Mouse (Mus musculus): ENCODE results near the gene Itga11.
"Not testable (repeated sequence)": the region's sequence is repeated elsewhere in the genome, so short reads cannot be mapped to it uniquely, and the experiment has no call there.

The Itga11 gene

GRCm38 (mm10) chr9:62677641-62678549 lies at the start of gene Itga11:
Itga11 (plus strand) TSS chr9:62677826.
- no peak for DNase-seq (ENCODE audit: low read depth in 2 of 2, low spot score in 2 of 2)

DNA sequence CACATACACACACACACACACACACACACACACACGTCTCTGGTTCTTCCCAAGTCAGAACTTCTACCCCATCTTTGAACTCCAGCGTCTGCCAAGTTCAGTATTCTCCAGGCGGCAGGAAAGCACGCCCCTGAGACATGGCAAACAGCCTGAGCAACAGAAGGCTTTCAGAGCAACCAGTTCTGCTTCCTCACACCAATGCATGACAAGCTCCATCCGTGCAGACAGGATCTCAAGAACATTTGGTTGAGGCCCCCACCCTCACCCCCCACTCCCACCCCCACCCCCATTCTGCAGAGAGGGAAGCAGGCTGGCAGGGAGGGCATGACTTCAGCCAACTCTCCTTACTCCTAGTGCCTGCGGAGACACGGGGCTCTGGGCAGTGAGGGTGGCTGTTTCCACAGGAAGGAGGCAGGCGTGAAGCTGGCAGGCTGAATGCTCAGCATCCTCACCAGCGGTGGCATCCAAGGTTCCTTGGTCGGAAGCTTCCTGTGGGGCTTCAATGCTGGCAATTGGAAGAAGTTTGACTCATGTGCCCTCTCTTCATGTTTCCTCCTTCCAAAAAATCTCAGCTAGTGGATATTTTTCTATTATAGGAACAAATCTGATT lies 46.9 kb upstream of the Itga11 start:
- no peak for DNase-seq (ENCODE audit: low read depth in 2 of 2, low spot score in 2 of 2)

GRCm38 (mm10) chr9:62632392-62632791 lies 45.2 kb upstream of the Itga11 start:
- no peak for DNase-seq (ENCODE audit: low read depth in 2 of 2, low spot score in 2 of 2)

DNA sequence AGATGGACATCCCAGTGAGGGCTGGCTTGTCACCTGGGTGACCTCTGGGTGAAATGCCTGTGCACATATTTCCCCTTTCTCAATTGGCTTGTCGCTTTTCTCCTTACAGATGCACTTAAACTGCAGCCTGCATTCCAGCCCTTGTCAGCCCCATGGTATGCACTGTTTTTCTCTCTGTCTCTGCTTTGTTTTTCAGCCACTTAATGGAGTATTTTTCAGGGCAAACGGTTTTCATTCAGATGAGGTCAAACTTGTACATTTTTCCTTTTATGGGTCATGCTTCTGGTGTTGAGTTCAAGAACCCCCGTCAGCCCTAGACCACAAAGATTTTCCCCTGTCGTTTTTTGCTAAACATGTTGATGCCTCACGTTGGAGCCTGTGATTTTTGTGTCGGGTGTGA lies 39.6 kb upstream of the Itga11 start:
- DNase-seq (ENCODE audit: low read depth in 2 of 2, low spot score in 2 of 2), result no peak

DNA sequence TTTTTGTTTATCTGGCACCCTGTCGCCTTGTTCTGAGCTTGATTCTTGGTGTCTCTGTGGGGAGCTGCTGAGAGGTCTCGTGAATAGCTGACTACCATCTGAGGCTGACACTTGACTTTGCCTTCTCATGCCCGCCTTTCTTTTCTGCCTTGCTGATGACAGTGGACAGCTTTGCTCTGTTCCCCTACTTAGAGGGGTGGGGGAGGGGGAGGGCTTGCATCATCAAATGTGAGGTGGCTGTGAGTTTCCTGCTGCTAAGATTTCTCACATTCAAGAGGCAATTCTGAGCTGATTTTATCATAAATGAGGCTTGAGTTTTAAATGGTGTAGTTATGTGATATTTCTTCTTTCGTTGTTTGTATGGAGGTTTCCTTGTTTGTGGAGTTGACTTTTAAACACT lies 37.9 kb upstream of the Itga11 start:
- DNase-seq (ENCODE audit: low read depth in 2 of 2, low spot score in 2 of 2), result no peak

DNA sequence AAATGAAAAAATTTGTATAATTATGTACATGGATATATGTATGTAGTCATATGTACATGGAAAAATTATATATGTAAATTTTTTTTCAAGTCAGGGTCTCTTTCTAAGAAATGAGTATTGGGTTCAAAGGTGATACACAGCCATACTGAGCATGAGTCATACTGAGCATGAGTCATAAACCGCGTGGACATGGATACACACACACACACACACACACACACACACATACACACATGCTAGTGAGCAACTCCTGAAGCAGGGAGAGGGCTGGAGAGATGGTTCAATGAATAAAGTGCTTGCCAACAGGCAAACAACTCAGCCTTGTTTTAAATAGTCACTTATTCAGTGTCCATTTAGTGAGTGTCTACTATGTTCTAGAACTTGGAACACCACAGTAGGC lies 37.4 kb upstream of the Itga11 start:
- DNase-seq (ENCODE audit: low read depth in 2 of 2, low spot score in 2 of 2), result no peak

GRCm38 (mm10) chr9:62645716-62646400 lies 31.8 kb upstream of the Itga11 start:
- no peak for DNase-seq (ENCODE audit: low read depth in 2 of 2, low spot score in 2 of 2)

- no peak for DNase-seq (ENCODE audit: low read depth in 2 of 2, low spot score in 2 of 2)
These were observed 30.9 kb upstream of the Itga11 start for GRCm38 (mm10) chr9:62646721-62647183.

- DNase-seq (ENCODE audit: low read depth in 2 of 2, low spot score in 2 of 2), result no peak
These were observed 28.2 kb upstream of the Itga11 start for GRCm38 (mm10) chr9:62649444-62649843.

- DNase-seq (ENCODE audit: low read depth in 2 of 2, low spot score in 2 of 2), result no peak
These were observed 26.9 kb upstream of the Itga11 start for GRCm38 (mm10) chr9:62650764-62651163.

DNA sequence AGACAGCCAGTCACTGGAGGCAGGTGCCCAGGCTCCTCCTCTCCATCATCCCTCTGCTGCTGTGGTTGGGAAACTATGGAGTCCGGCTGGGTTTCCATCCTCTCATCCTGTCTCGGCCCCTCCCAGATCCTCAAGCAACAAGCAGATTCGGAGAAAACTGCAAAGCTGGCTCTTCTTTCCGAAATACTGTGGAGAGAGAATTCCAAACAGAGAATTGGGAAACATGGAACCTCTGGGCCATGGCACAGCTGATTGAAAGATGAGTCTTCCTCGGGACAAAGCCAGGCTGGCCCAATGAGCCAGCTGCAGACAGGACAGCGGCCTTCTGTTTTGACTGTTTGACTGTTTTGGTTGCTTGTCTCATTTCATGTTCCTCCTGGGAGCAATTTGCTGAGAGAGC lies 23.3 kb upstream of the Itga11 start:
- no peak for DNase-seq (ENCODE audit: low read depth in 2 of 2, low spot score in 2 of 2)

- DNase-seq (ENCODE audit: low read depth in 2 of 2, low spot score in 2 of 2), result no peak
These were observed 19.6 kb upstream of the Itga11 start for GRCm38 (mm10) chr9:62658016-62658415.

GRCm38 (mm10) chr9:62659026-62659425 lies 18.6 kb upstream of the Itga11 start:
- no peak for DNase-seq (ENCODE audit: low read depth in 2 of 2, low spot score in 2 of 2)

- DNase-seq (ENCODE audit: low read depth in 2 of 2, low spot score in 2 of 2), result not testable (repeated sequence)
These were observed 16.7 kb upstream of the Itga11 start for GRCm38 (mm10) chr9:62660971-62661370.

DNA sequence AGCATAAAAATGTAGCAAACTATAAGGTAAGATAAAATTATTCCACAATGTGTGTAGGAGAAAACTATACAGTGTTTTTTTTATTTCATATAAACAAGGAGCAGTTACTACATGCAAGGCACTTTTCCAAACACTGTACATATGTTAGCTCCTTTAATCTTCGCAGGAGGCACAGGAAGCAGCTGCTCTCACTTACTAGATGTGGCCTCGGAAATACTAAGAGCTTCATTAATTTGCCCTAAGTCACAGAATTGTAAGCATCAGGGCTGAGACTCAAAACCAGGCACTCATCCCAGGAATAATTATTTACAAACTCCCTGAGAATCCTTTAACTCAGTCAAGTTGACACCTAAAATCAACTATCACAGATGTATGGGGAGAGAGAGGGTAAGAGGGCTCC lies 14.2 kb upstream of the Itga11 start:
- DNase-seq (ENCODE audit: low read depth in 2 of 2, low spot score in 2 of 2), result no peak

GRCm38 (mm10) chr9:62664115-62664725 lies 13.4 kb upstream of the Itga11 start:
- DNase-seq (ENCODE audit: low read depth in 2 of 2, low spot score in 2 of 2), result no peak

DNA sequence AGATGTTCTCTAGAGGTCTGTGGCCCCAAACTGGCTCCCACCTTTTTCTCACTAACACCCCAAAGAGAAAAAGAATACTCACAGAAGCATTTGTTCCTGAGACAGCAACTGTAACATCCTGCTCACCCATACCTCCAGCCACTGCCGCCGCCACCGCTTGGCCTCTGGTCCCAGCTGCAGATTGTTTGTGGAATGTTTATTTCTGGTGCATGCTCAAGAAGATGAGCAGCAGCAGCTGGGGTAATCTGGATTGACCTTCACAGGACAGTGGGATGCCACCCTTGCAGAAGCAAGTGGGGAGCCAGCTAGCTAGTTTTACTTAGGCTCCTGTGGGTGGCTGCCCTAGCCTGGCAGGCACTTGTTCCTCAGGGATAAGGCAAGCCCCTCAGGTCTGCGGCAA lies 11.7 kb upstream of the Itga11 start:
- DNase-seq (ENCODE audit: low read depth in 2 of 2, low spot score in 2 of 2), result no peak

DNA sequence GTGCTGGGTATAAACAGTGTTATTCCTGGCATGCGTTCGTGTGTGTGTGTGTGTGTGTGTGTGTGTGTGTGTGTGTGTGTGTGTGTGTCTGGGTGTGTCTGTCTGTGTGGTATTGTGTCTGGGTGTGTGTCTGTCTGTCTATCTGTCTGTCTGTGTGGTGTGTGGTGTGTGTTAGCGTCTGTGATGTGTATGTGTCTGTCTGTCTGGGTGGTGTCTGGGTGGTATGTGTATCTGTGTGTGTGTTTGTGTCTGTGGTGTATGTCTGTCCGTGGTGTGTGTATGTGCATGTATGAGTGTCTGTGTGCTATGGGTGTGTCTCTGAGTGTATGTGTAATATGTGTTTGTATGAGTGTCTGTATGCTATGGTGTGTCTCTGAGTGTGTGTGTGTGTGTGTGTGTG lies 9.1 kb upstream of the Itga11 start:
- no peak for DNase-seq (ENCODE audit: low read depth in 2 of 2, low spot score in 2 of 2)

DNA sequence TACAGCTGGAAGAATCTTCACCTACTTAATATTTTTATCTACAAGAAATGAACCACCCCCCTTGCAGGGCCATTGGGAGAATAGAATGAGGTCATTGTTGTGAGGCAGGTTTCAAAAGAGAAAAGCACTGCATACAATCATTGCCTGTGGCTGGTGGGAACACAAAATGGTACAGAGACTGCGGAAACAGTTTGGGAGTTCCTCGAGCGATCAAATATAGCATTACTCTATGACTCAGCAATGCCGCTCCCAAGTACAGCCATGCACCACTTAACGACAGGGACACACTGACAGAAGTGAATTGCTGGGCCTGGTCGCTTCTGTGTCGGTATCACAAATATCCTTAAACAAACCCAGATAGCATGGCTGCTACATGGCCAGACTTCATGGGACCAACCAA lies 4.4 kb upstream of the Itga11 start:
- DNase-seq (ENCODE audit: low read depth in 2 of 2, low spot score in 2 of 2), result no peak

GRCm38 (mm10) chr9:62675172-62675571 lies 2.5 kb upstream of the Itga11 start:
- DNase-seq (ENCODE audit: low read depth in 2 of 2, low spot score in 2 of 2), result no peak

DNA sequence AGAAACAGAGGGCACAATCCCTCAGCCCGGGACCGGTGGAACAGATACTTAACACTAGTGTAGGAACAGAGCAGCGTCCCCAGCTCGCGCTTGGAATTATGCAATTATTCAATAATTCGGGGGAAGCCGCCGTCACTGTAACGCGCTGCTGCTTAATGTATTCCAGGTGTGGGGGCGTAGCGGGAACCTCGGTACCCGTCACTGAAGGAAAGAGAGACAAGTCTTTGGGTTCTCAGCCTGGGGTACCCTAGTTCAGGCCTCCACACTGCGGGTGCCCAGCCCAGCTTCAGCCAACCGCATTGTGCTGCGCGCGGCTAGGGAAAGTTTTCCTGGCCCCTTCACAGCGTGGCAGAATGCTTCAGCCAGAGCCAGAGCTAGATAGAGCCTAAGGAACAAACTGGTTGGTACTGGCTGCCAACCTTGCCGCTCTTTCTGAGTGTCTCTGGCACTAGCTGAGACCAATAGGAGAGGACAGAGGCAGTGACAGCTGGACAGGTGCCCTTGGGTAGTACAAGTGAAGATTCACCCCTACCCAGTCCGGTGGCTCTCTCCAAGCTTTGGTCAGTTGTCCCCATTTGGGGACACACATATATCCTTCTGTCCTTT lies 1.0 kb downstream of the Itga11 start:
- no peak for DNase-seq (ENCODE audit: low read depth in 2 of 2, low spot score in 2 of 2)

Measured in CD8-positive naive resting alpha-beta T cell, adult 2 months (primary cell).